Comparison of ENCODE assay signal across 15 mouse cellular contexts in genomic region chr7:123109361-123110000, GRCm38 (mm10). TPM values are rescaled to one million over a fixed set of nuclear protein-coding genes. Genes with fewer than 3 reads are reported as not detected.
DNase-seq lines count a peak whose midpoint lies in the region; ATAC-seq and TF ChIP-seq lines count a peak whose summit lies in the region.
"Had no signal": no experiment of that assay in that cellular context is flagged by ENCODE, and none has a peak within 500 bp of the region (broad histone marks: within the 10 kb centered on the region; RNA-seq: fewer than 3 reads in every experiment).

No protein-coding gene starts in this region.

- no peak for ATAC-seq in heart, embryonic 13.5 days (ENCODE audit: extremely low read depth, insufficient number of reproducible peaks, low FRiP score, low TSS enrichment)
- ATAC-seq in Patski = peak; percentile 6
- ATAC-seq in heart, embryonic 14.5 days (ENCODE audit: insufficient number of reproducible peaks, insufficient read depth, low FRiP score, low read depth) = no peak
- ATAC-seq: midbrain, embryonic 15.5 days had no signal

- no peaks in the 10 kb centered on the region for H3K27me3 ChIP-seq in heart, embryonic 13.5 days (replicated peaks)
- H3K27me3 ChIP-seq in Patski (no peaks in the 10 kb centered on the region), myocyte (ENCODE audit: control insufficient read depth, insufficient read depth, insufficient read length) (no peaks in the 10 kb centered on the region)
- H3K27me3 ChIP-seq in heart, embryonic 14.5 days (ENCODE audit: control insufficient read depth, insufficient read depth, low read length) = no peaks in the 10 kb centered on the region
- no peaks in the 10 kb centered on the region for H3K27me3 ChIP-seq in thymus, adult 2 months (ENCODE audit: control insufficient read depth, insufficient read depth, low read length)
- H3K27me3 ChIP-seq: hindbrain, embryonic 12.5 days; limb, embryonic 12.5 days; midbrain, embryonic 15.5 days had no signal

- H3K4me1 ChIP-seq in heart, embryonic 13.5 days = peaks cover 42% of the 10 kb centered on the region
- H3K4me1 ChIP-seq in heart, embryonic 14.5 days (ENCODE audit: control insufficient read depth in 2 of 2, insufficient read depth in 2 of 2, low read length in 2 of 2) = peaks cover 21 to 27% of the 10 kb centered on the region in 2 experiments
- H3K4me1 ChIP-seq in thymus, adult 2 months (replicated peaks; ENCODE audit: control insufficient read depth, insufficient read depth, low read length) = no peaks in the 10 kb centered on the region
- H3K4me1 ChIP-seq: midbrain, embryonic 15.5 days had no signal

- no peaks in the 10 kb centered on the region for H3K9me3 ChIP-seq in heart, embryonic 13.5 days
- H3K9me3 ChIP-seq in heart, embryonic 14.5 days (ENCODE audit: control insufficient read depth, low read length) = no peaks in the 10 kb centered on the region
- H3K9me3 ChIP-seq: hindbrain, embryonic 12.5 days; limb, embryonic 12.5 days; midbrain, embryonic 15.5 days had no signal

- no peak overlapping the region for H3K4me3 ChIP-seq in heart, embryonic 13.5 days
- H3K4me3 ChIP-seq in heart, embryonic 14.5 days (ENCODE audit: control insufficient read depth in 1 of 2, insufficient read depth in 1 of 2, low read depth in 1 of 2, low read length in 2 of 2) = no peak overlapping the region
- no peak overlapping the region for H3K4me3 ChIP-seq in myocyte
- H3K4me3 ChIP-seq in thymus, adult 2 months (ENCODE audit: control insufficient read depth, insufficient read depth, low read length) = no peak overlapping the region
- H3K4me3 ChIP-seq: hindbrain, embryonic 12.5 days; left cerebral cortex, adult 2 months; limb, embryonic 12.5 days; midbrain, embryonic 15.5 days had no signal

- intact Hi-C loops in heart, postnatal 14 days (cut with DNase I) = no loop called here

- no peaks in the 10 kb centered on the region for H3K79me2 ChIP-seq in myocyte (ENCODE audit: control insufficient read depth, insufficient read depth)

- no peak for TF ChIP-seq POLR2A in myocyte (IDR thresholded peaks at IDR 0.05; ENCODE audit: insufficient read length, low read depth)
- TF ChIP-seq POLR2A in thymus, adult 2 months (IDR thresholded peaks at IDR 0.05; ENCODE audit: control insufficient read depth, extremely low read depth, insufficient read depth, low read length, poor library complexity) = no peak

- POLR2A ChIA-PET in Patski (lab: Charles Lee) = interaction anchor here (0.6 kb wide), 1 partner anchor 70 kb away, joined by 3 read pairs; no protein-coding TSS in a partner anchor

- in situ Hi-C loops in Patski (cut with MboI; ENCODE audit: low pct_unique_long_range_greater_than_20kb) = no loop called here

- H3K36me3 ChIP-seq in heart, embryonic 13.5 days = no peaks in the 10 kb centered on the region
- no peaks in the 10 kb centered on the region for H3K36me3 ChIP-seq in heart, embryonic 14.5 days (ENCODE audit: control insufficient read depth, insufficient read depth, low read length)
- no peaks in the 10 kb centered on the region for H3K36me3 ChIP-seq in myocyte (ENCODE audit: control insufficient read depth, insufficient read depth)
- no peaks in the 10 kb centered on the region for H3K36me3 ChIP-seq in thymus, adult 2 months (ENCODE audit: control insufficient read depth, insufficient read depth, low read length)
- H3K36me3 ChIP-seq: hindbrain, embryonic 12.5 days; limb, embryonic 12.5 days; midbrain, embryonic 15.5 days had no signal

- no peak overlapping the region for H3ac ChIP-seq in myocyte (ENCODE audit: control insufficient read depth, insufficient read length)

- CTCF ChIA-PET in Patski (lab: Charles Lee) = interaction anchor here (1.0 to 2.4 kb wide), 3 partner anchors 8 to 21 kb away, joined by 3 to 8 read pairs (median 5); no protein-coding TSS in a partner anchor

- no peak for DNase-seq in heart, postnatal 14 days
- DNase-seq in Patski (ENCODE audit: low read depth, low spot score) = no peak
- DNase-seq in thymus, adult 2 months = no peak
- DNase-seq in embryo, embryonic 10.5 days (ENCODE audit: low spot score) = no peak
- DNase-seq: cerebellum, adult 9-11 months; kidney, adult 18-20 months; right cerebral cortex, postnatal 14 days; thymus, postnatal 14 days had no signal

- H3K9ac ChIP-seq in heart, embryonic 13.5 days = no peak overlapping the region
- no peak overlapping the region for H3K9ac ChIP-seq in heart, embryonic 14.5 days (ENCODE audit: low read length)
- H3K9ac ChIP-seq: hindbrain, embryonic 12.5 days; limb, embryonic 12.5 days; midbrain, embryonic 15.5 days had no signal

- peak overlapping the region; percentile 81 for H3K27ac ChIP-seq in heart, embryonic 13.5 days (replicated peaks)
- peak overlapping the region; percentile 70 to 79; a peak in 2 of 4 replicates for H3K27ac ChIP-seq in heart, embryonic 14.5 days (replicated peaks in 1 of 2; ENCODE audit: control insufficient read depth in 1 of 2, insufficient read depth in 1 of 2, low read depth in 2 of 2, low read length in 2 of 2)
- no peak overlapping the region for H3K27ac ChIP-seq in thymus, adult 2 months (ENCODE audit: control insufficient read depth, insufficient read depth, low read length)
- H3K27ac ChIP-seq: hindbrain, embryonic 12.5 days; left cerebral cortex, adult 2 months; midbrain, embryonic 15.5 days had no signal

- H3K4me2 ChIP-seq in heart, embryonic 13.5 days = no peak overlapping the region
- H3K4me2 ChIP-seq in heart, embryonic 14.5 days (ENCODE audit: low read length) = no peak overlapping the region
- peak overlapping the region; percentile 84 for H3K4me2 ChIP-seq in myocyte (ENCODE audit: low read depth)
- H3K4me2 ChIP-seq: hindbrain, embryonic 12.5 days; limb, embryonic 12.5 days; midbrain, embryonic 15.5 days had no signal

- TF ChIP-seq CTCF in Patski (IDR thresholded peaks at IDR 0.05) = no peak
- no peak for TF ChIP-seq CTCF in thymus, adult 2 months (IDR thresholded peaks at IDR 0.05; ENCODE audit: borderline replicate concordance, control insufficient read depth, extremely low read depth, insufficient read depth, low read length, poor library complexity)

- 80% methylated on average over 7 of the region's 7 CpGs for WGBS in heart, embryonic 13.5 days
- WGBS in heart, embryonic 14.5 days = 93% methylated on average over 7 of the region's 7 CpGs
- WGBS in thymus, adult 2 months = 87% methylated on average over 7 of the region's 7 CpGs

TF ChIP-seq in myocyte, 11 proteins besides CTCF, POLR2A, EP300 and RAD21:
- TF ChIP-seq MYOD1 (IDR thresholded peaks at IDR 0.05; ENCODE audit: control insufficient read depth in 1 of 3, insufficient read length in 2 of 3, low read depth in 2 of 3) = no peak
- TF ChIP-seq TCF3 (IDR thresholded peaks at IDR 0.05; ENCODE audit: insufficient read length, low read depth) = no peak
- no peak for TF ChIP-seq MAX (IDR thresholded peaks at IDR 0.05; ENCODE audit: low read depth)
- no peak for TF ChIP-seq MYOG (IDR thresholded peaks at IDR 0.05; ENCODE audit: control insufficient read depth in 1 of 3, insufficient read depth in 1 of 3, insufficient read length in 2 of 3, low read depth in 2 of 3)
- no peak for TF ChIP-seq POLR2AphosphoS2 (IDR thresholded peaks at IDR 0.05; ENCODE audit: insufficient read length, low read depth)
- TF ChIP-seq TCF12 (IDR thresholded peaks at IDR 0.05; ENCODE audit: insufficient read depth, poor library complexity, severe bottlenecking) = no peak
- no peak for TF ChIP-seq CEBPB (IDR thresholded peaks at IDR 0.05; ENCODE audit: insufficient read depth, poor library complexity, severe bottlenecking)
- no peak for TF ChIP-seq E2F4 (IDR thresholded peaks at IDR 0.05; ENCODE audit: insufficient read depth)
- no peak for TF ChIP-seq USF1 (IDR thresholded peaks at IDR 0.05; ENCODE audit: low read depth)
- no peak for TF ChIP-seq SRF (IDR thresholded peaks at IDR 0.05; ENCODE audit: control insufficient read depth, insufficient read length, low read depth)
- TF ChIP-seq REST (IDR thresholded peaks at IDR 0.05; ENCODE audit: insufficient read depth, insufficient read length) = no peak

RNA-seq across cellular contexts. Expression of gene Tnrc6a, which starts 14.2 kb away (rescaled TPM):
- polyA plus RNA-seq in heart, embryonic 13.5 days (2015; fragmentation: Nextera tagmentation; extraction: Ambion mirVana) = 28.7 and 30.8 TPM in 2 replicates
- total RNA-seq in heart, postnatal 14 days (2021) = 10 to 100 TPM; 42.7 to 45.6 TPM
- polyA plus RNA-seq in Patski (2021) (34.1 TPM), myocyte (2012; fragmentation: generic; extraction: Trizol) (8.6 TPM)
- polyA plus RNA-seq in heart, embryonic 14.5 days (2014; fragmentation: Nextera tagmentation; extraction: Ambion mirVana) = 34.1 and 36.0 TPM in 2 replicates
- polyA plus RNA-seq in thymus, adult 2 months (2012; rRNA removed) = 84.5 and 89.7 TPM in 2 replicates
